Comparison of ENCODE assay signal across 20 mouse cellular contexts in the genomic region with DNA sequence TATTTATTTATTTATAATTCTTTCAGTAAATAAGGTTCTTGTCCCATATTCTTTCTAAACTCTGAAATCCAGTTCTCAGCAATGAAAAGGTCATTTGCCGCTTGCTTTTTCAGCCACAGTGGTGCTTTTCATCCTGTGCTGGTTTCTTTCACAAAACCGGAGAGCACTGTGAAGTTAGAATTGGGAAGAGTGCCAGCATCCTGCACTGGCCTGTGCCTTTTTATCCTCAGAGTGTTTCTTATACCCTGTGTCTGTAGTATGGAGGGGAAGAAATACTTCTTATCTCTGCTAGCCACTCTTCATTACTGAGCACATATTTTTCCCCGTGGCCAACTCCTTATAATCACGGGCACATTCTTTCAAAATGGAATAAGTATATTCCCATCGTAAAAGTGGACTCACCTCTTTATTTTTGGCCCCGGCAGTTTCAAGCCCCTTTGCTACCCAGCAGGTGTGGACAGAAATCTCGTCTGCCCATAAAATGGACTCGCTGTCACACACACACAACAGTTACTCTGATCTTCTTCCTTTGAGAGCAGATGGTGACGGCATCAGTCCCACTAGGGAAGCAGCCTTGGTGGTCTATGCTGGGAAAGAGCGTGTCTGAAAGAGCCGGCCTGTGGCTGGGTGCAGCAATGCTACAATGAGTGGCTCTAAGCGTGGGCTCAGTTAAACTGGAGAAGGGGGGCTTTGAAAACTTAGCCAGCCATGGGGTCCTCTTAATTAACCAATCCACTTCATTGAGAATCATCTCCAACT.
A peak's percentile ranks its signal among the peaks of the same experiment; 100 is the strongest.
DNase-seq lines count a peak whose midpoint lies in the region; ATAC-seq and TF ChIP-seq lines count a peak whose summit lies in the region.
"Had no signal": no experiment of that assay in that cellular context is flagged by ENCODE, and none has a peak within 500 bp of the region (broad histone marks: within the 10 kb centered on the region; RNA-seq: fewer than 3 reads in every experiment).

No protein-coding gene starts in this region.

- TF ChIP-seq EP300 in stomach, postnatal 0 days (optimal IDR thresholded peaks at IDR 0.05): no peak

- no peak overlapping the region for H3K9ac ChIP-seq in forebrain, embryonic 15.5 days (replicated peaks)
- H3K9ac ChIP-seq in forebrain, embryonic 11.5 days (ENCODE audit: low read length): no peak overlapping the region
- H3K9ac ChIP-seq in stomach, embryonic 15.5 days: no peak overlapping the region
- H3K9ac ChIP-seq in stomach, postnatal 0 days (ENCODE audit: low read length): no peak overlapping the region
- H3K9ac ChIP-seq: embryonic facial prominence, embryonic 12.5 days; heart, embryonic 15.5 days; liver, embryonic 15.5 days had no signal

- no peak overlapping the region for H3K4me3 ChIP-seq in forebrain, embryonic 15.5 days
- no peak overlapping the region for H3K4me3 ChIP-seq in forebrain, embryonic 11.5 days (ENCODE audit: low read depth, low read length)
- no peak overlapping the region for H3K4me3 ChIP-seq in left cerebral cortex, adult 2 months
- no peak overlapping the region for H3K4me3 ChIP-seq in stomach, embryonic 15.5 days (replicated peaks)
- no peak overlapping the region for H3K4me3 ChIP-seq in stomach, postnatal 0 days (ENCODE audit: low read depth, low read length)
- H3K4me3 ChIP-seq: embryonic facial prominence, embryonic 12.5 days; gastrocnemius, adult 2 months; heart, embryonic 15.5 days; liver, embryonic 15.5 days; megakaryocyte, embryonic 14.5 days; myocyte had no signal

- 43% methylated on average over 12 of the region's 12 CpGs for WGBS in forebrain, embryonic 15.5 days
- 84% methylated on average over 12 of the region's 12 CpGs for WGBS in forebrain, embryonic 11.5 days
- 75% methylated on average over 12 of the region's 12 CpGs for WGBS in stomach, embryonic 15.5 days
- WGBS in stomach, postnatal 0 days: 75% methylated on average over 12 of the region's 12 CpGs

- peak; percentile 71 for ATAC-seq in forebrain, embryonic 15.5 days (replicated peaks)
- ATAC-seq in forebrain, embryonic 11.5 days (replicated peaks; ENCODE audit: low FRiP score): no peak
- 0 out of 2 replicates have a peak, but pooled peaks have one; percentile 47 for ATAC-seq in stomach, embryonic 15.5 days (ENCODE audit: insufficient read depth, low FRiP score, low read depth)
- ATAC-seq in stomach, postnatal 0 days (ENCODE audit: low FRiP score, low TSS enrichment): no peak

- no peak for TF ChIP-seq CTCF in left cerebral cortex, adult 2 months (IDR thresholded peaks at IDR 0.05)
- no peak for TF ChIP-seq CTCF in stomach, postnatal 0 days (IDR thresholded peaks at IDR 0.05; ENCODE audit: low read depth)

- no peaks in the 10 kb centered on the region for H3K9me3 ChIP-seq in forebrain, embryonic 15.5 days
- H3K9me3 ChIP-seq in forebrain, embryonic 11.5 days (ENCODE audit: control insufficient read depth, low read length): no peaks in the 10 kb centered on the region; the same call in 1 of the 2 replicates
- H3K9me3 ChIP-seq in stomach, embryonic 15.5 days: no peaks in the 10 kb centered on the region
- no peaks in the 10 kb centered on the region for H3K9me3 ChIP-seq in stomach, postnatal 0 days (ENCODE audit: control insufficient read depth, low read length)
- H3K9me3 ChIP-seq: embryonic facial prominence, embryonic 12.5 days; heart, embryonic 15.5 days had no signal

- no peak overlapping the region for H3K4me2 ChIP-seq in forebrain, embryonic 15.5 days (replicated peaks)
- no peak overlapping the region for H3K4me2 ChIP-seq in forebrain, embryonic 11.5 days (ENCODE audit: low read depth, low read length, severe bottlenecking)
- H3K4me2 ChIP-seq in stomach, embryonic 15.5 days: no peak overlapping the region
- no peak overlapping the region for H3K4me2 ChIP-seq in stomach, postnatal 0 days (replicated peaks; ENCODE audit: low read depth)
- H3K4me2 ChIP-seq: embryonic facial prominence, embryonic 12.5 days; heart, embryonic 15.5 days; liver, embryonic 15.5 days had no signal

- intact Hi-C loops in left cerebral cortex, postnatal 14 days (cut with DNase I): no loop called here
- intact Hi-C loops in left cerebral cortex, adult 2 months (cut with DNase I): no loop called here

- peaks cover 6% of the 10 kb centered on the region; the same call in 1 of the 2 replicates for H3K4me1 ChIP-seq in forebrain, embryonic 15.5 days
- no peaks in the 10 kb centered on the region for H3K4me1 ChIP-seq in forebrain, embryonic 11.5 days (replicated peaks; ENCODE audit: control insufficient read depth, insufficient read depth, low read length)
- no peaks in the 10 kb centered on the region for H3K4me1 ChIP-seq in stomach, embryonic 15.5 days
- no peaks in the 10 kb centered on the region for H3K4me1 ChIP-seq in stomach, postnatal 0 days (replicated peaks; ENCODE audit: control insufficient read depth, insufficient read depth)
- H3K4me1 ChIP-seq: embryonic facial prominence, embryonic 12.5 days; heart, embryonic 15.5 days; liver, embryonic 15.5 days had no signal

- DNase-seq in forebrain, embryonic 11.5 days (ENCODE audit: low spot score): no peak
- peak; percentile 9 for DNase-seq in left cerebral cortex, postnatal 14 days (ENCODE audit: low spot score in 2 of 2)
- DNase-seq in left cerebral cortex, adult 2 months (ENCODE audit: extremely low spot score in 1 of 2, low spot score in 2 of 2): no peak
- DNase-seq in stomach, postnatal 0 days (ENCODE audit: low spot score): no peak
- no peak for DNase-seq in thymus, postnatal 10 days (ENCODE audit: low spot score in 2 of 2)
- DNase-seq: adrenal gland, postnatal 10 days; B cell, adult 2 months; cerebellum, adult 18-20 months; gastrocnemius, adult 2 months; kidney, adult 2 months; kidney, postnatal 14 days; lung, postnatal 10 days; right cerebral cortex, postnatal 4 days had no signal

- H3K27ac ChIP-seq in forebrain, embryonic 15.5 days (replicated peaks): no peak overlapping the region
- no peak overlapping the region for H3K27ac ChIP-seq in forebrain, embryonic 11.5 days (ENCODE audit: low read depth, low read length)
- no peak overlapping the region for H3K27ac ChIP-seq in left cerebral cortex, adult 2 months
- no peak overlapping the region for H3K27ac ChIP-seq in stomach, embryonic 15.5 days
- H3K27ac ChIP-seq in stomach, postnatal 0 days (replicated peaks): no peak overlapping the region
- H3K27ac ChIP-seq: embryonic facial prominence, embryonic 12.5 days; gastrocnemius, adult 2 months; heart, embryonic 15.5 days; liver, embryonic 15.5 days had no signal

- H3K36me3 ChIP-seq in forebrain, embryonic 15.5 days: no peaks in the 10 kb centered on the region
- H3K36me3 ChIP-seq in forebrain, embryonic 11.5 days (ENCODE audit: control insufficient read depth, insufficient read depth, low read length): no peaks in the 10 kb centered on the region
- no peaks in the 10 kb centered on the region for H3K36me3 ChIP-seq in stomach, embryonic 15.5 days
- H3K36me3 ChIP-seq in stomach, postnatal 0 days (ENCODE audit: control insufficient read depth, insufficient read depth, low read length): no peaks in the 10 kb centered on the region
- H3K36me3 ChIP-seq: embryonic facial prominence, embryonic 12.5 days; heart, embryonic 15.5 days; liver, embryonic 15.5 days had no signal

- H3K27me3 ChIP-seq in forebrain, embryonic 15.5 days: no peaks in the 10 kb centered on the region
- no peaks in the 10 kb centered on the region for H3K27me3 ChIP-seq in forebrain, embryonic 11.5 days (ENCODE audit: control insufficient read depth, insufficient read depth, low read length)
- no peaks in the 10 kb centered on the region for H3K27me3 ChIP-seq in stomach, embryonic 15.5 days (replicated peaks)
- H3K27me3 ChIP-seq in stomach, postnatal 0 days (ENCODE audit: control insufficient read depth, insufficient read depth, low read length): no peaks in the 10 kb centered on the region
- H3K27me3 ChIP-seq: embryonic facial prominence, embryonic 12.5 days; heart, embryonic 15.5 days; liver, embryonic 15.5 days; megakaryocyte, embryonic 14.5 days had no signal

Comparison
In these comparisons a context has a peak if more than half of its experiments do, and no peak if none do; other contexts are left out.
1. ATAC-seq: peak in forebrain, embryonic 15.5 days (single experiment) and stomach, embryonic 15.5 days (single experiment); none in forebrain, embryonic 11.5 days (single experiment) and stomach, postnatal 0 days (single experiment).
2. DNase-seq: peak in left cerebral cortex, postnatal 14 days (2 of 2); none in forebrain, embryonic 11.5 days (single experiment), left cerebral cortex, adult 2 months (0 of 2), stomach, postnatal 0 days (single experiment) and thymus, postnatal 10 days (0 of 2).